Mouse (Mus musculus): ENCODE data around the gene Rpl12. TPM values are rescaled to one million over a fixed set of nuclear protein-coding genes. Genes with fewer than 3 reads are reported as not detected.

The Rpl12 gene
- polyA plus RNA-seq, 1 experiment from 2014 or later, result 295 TPM

- Histone ChIP-seq H3K4me3 (ENCODE audit: low read depth, low read length) (peak overlapping the region; percentile 76), H3K4me1 (replicated peaks; ENCODE audit: control insufficient read depth, insufficient read depth, low read length) (peaks cover 22% of the 10 kb centered on the region), H3K27ac (ENCODE audit: low read depth, low read length) (peak overlapping the region; percentile 26; the same call in 1 of the 2 replicates), H3K4me2 (peak overlapping the region; percentile 100), H3K36me3 (ENCODE audit: control insufficient read depth, insufficient read depth, low read length) (no peaks in the 10 kb centered on the region), H3K9ac (ENCODE audit: low read depth, low read length) (peak overlapping the region; percentile 78), H3K9me3 (ENCODE audit: control insufficient read depth, low read length) (no peaks in the 10 kb centered on the region), H3K27me3 (replicated peaks; ENCODE audit: control insufficient read depth, insufficient read depth, low read length) (no peaks in the 10 kb centered on the region)
- under 1% methylated on average over 23 of the region's 23 CpGs for WGBS
- ATAC-seq (replicated peaks; ENCODE audit: low FRiP score), result peak; percentile 51
- peak; percentile 54 for DNase-seq (ENCODE audit: low spot score)
Measured at GRCm38 (mm10) chr2:32981281-32981680, 19.9 kb downstream of the Rpl12 start.

GRCm38 (mm10) chr2:32981725-32982271 is 20.4 kb downstream of the Rpl12 start, which contains the start of gene Slc2a8:
TSS of gene Slc2a8 (minus strand) at chr2:32982083.
- DNase-seq (ENCODE audit: low spot score) (peak; percentile 88), ATAC-seq (replicated peaks; ENCODE audit: low FRiP score) (peak; percentile 98)
- Histone ChIP-seq H3K9me3 (ENCODE audit: control insufficient read depth, low read length) (no peaks in the 10 kb centered on the region), H3K9ac (ENCODE audit: low read depth, low read length) (peak within 1 kb of the TSS; percentile 78), H3K27ac (ENCODE audit: low read depth, low read length) (peak within 1 kb of the TSS; percentile 26; the same call in 1 of the 2 replicates), H3K4me3 (ENCODE audit: low read depth, low read length) (peak within 1 kb of the TSS; percentile 76), H3K27me3 (replicated peaks; ENCODE audit: control insufficient read depth, insufficient read depth, low read length) (no peaks in the 10 kb centered on the region), H3K4me1 (replicated peaks; ENCODE audit: control insufficient read depth, insufficient read depth, low read length) (peaks cover 22% of the 10 kb centered on the region), H3K4me2 (peak within 1 kb of the TSS; percentile 100), H3K36me3 (ENCODE audit: control insufficient read depth, insufficient read depth, low read length) (no peaks in the 10 kb centered on the region)
- WGBS, result under 1% methylated on average over 50 of the region's 50 CpGs

GRCm38 (mm10) chr2:32982700-32983099 is 21.3 kb downstream of the Rpl12 start:
- Histone ChIP-seq H3K27ac (ENCODE audit: low read depth, low read length) (no peak overlapping the region), H3K36me3 (ENCODE audit: control insufficient read depth, insufficient read depth, low read length) (no peaks in the 10 kb centered on the region), H3K4me1 (replicated peaks; ENCODE audit: control insufficient read depth, insufficient read depth, low read length) (peaks cover 22% of the 10 kb centered on the region)

DNA sequence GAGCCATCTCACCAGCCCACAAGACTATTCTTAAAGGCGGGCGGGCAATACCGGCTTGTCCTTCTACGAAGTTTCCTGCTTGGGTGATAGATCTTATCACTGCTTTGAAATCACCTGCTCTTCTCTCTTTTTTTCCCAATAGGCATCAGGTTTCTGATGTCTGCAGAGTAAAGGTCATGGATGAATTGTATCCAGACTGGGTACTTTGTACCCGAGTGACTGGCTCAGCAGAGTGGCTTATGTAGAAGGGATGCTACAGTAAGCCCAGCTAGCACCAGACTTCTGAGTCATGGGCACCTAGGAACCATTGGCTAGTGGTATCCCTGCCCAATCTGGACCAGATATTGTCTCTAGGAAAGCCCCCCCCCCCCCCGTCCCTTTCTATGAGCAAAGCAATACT is 22.3 kb downstream of the Rpl12 start:
- no peak for DNase-seq (ENCODE audit: low spot score)
- Histone ChIP-seq H3K4me2 (no peak overlapping the region), H3K36me3 (ENCODE audit: control insufficient read depth, insufficient read depth, low read length) (no peaks in the 10 kb centered on the region), H3K9ac (ENCODE audit: low read depth, low read length) (no peak overlapping the region), H3K4me1 (replicated peaks; ENCODE audit: control insufficient read depth, insufficient read depth, low read length) (peaks cover 14% of the 10 kb centered on the region), H3K9me3 (ENCODE audit: control insufficient read depth, low read length) (no peaks in the 10 kb centered on the region), H3K27me3 (replicated peaks; ENCODE audit: control insufficient read depth, insufficient read depth, low read length) (no peaks in the 10 kb centered on the region), H3K27ac (ENCODE audit: low read depth, low read length) (no peak overlapping the region), H3K4me3 (ENCODE audit: low read depth, low read length) (no peak overlapping the region)
- 49% methylated on average over 6 of the region's 6 CpGs for WGBS
- ATAC-seq (replicated peaks; ENCODE audit: low FRiP score), result no peak

More at GRCm38 (mm10) chr2:32982700-32983099, 21.3 kb downstream of the Rpl12 start:
- no peak for ATAC-seq (replicated peaks; ENCODE audit: low FRiP score)
- peak overlapping the region; percentile 76 for H3K4me3 ChIP-seq (ENCODE audit: low read depth, low read length)
- H3K27me3 ChIP-seq (replicated peaks; ENCODE audit: control insufficient read depth, insufficient read depth, low read length), result no peaks in the 10 kb centered on the region
- no peaks in the 10 kb centered on the region for H3K9me3 ChIP-seq (ENCODE audit: control insufficient read depth, low read length)
- WGBS, result 9% methylated on average over 4 of the region's 4 CpGs
- peak overlapping the region; percentile 100 for H3K4me2 ChIP-seq
- peak overlapping the region; percentile 10; the same call in 1 of the 2 replicates for H3K9ac ChIP-seq (ENCODE audit: low read depth, low read length)
- no peak for DNase-seq (ENCODE audit: low spot score)

- Histone ChIP-seq H3K27ac (ENCODE audit: low read depth, low read length) (no peak overlapping the region), H3K9me3 (ENCODE audit: control insufficient read depth, low read length) (no peaks in the 10 kb centered on the region), H3K36me3 (ENCODE audit: control insufficient read depth, insufficient read depth, low read length) (no peaks in the 10 kb centered on the region), H3K4me3 (ENCODE audit: low read depth, low read length) (no peak overlapping the region), H3K9ac (ENCODE audit: low read depth, low read length) (no peak overlapping the region), H3K4me1 (replicated peaks; ENCODE audit: control insufficient read depth, insufficient read depth, low read length) (peaks cover 4% of the 10 kb centered on the region), H3K27me3 (replicated peaks; ENCODE audit: control insufficient read depth, insufficient read depth, low read length) (no peaks in the 10 kb centered on the region), H3K4me2 (no peak overlapping the region)
- ATAC-seq (replicated peaks; ENCODE audit: low FRiP score) (no peak), DNase-seq (ENCODE audit: low spot score) (no peak)
- WGBS, result 71% methylated on average over 8 of the region's 8 CpGs
Measured at GRCm38 (mm10) chr2:32985844-32986243, 24.5 kb downstream of the Rpl12 start.

- H3K4me3 ChIP-seq (ENCODE audit: low read depth, low read length), result no peak overlapping the region
- no peaks in the 10 kb centered on the region for H3K27me3 ChIP-seq (replicated peaks; ENCODE audit: control insufficient read depth, insufficient read depth, low read length)
- WGBS, result 80% methylated on average over 3 of the region's 3 CpGs
- DNase-seq (ENCODE audit: low spot score), result no peak
- no peak overlapping the region for H3K27ac ChIP-seq (ENCODE audit: low read depth, low read length)
- H3K36me3 ChIP-seq (ENCODE audit: control insufficient read depth, insufficient read depth, low read length), result no peaks in the 10 kb centered on the region
- H3K9me3 ChIP-seq (ENCODE audit: control insufficient read depth, low read length), result no peaks in the 10 kb centered on the region
- no peak for ATAC-seq (replicated peaks; ENCODE audit: low FRiP score)
- no peak overlapping the region for H3K9ac ChIP-seq (ENCODE audit: low read depth, low read length)
- H3K4me1 ChIP-seq (replicated peaks; ENCODE audit: control insufficient read depth, insufficient read depth, low read length), result no peaks in the 10 kb centered on the region
- no peak overlapping the region for H3K4me2 ChIP-seq
Measured at GRCm38 (mm10) chr2:32989376-32989775, 28.0 kb downstream of the Rpl12 start.

DNA sequence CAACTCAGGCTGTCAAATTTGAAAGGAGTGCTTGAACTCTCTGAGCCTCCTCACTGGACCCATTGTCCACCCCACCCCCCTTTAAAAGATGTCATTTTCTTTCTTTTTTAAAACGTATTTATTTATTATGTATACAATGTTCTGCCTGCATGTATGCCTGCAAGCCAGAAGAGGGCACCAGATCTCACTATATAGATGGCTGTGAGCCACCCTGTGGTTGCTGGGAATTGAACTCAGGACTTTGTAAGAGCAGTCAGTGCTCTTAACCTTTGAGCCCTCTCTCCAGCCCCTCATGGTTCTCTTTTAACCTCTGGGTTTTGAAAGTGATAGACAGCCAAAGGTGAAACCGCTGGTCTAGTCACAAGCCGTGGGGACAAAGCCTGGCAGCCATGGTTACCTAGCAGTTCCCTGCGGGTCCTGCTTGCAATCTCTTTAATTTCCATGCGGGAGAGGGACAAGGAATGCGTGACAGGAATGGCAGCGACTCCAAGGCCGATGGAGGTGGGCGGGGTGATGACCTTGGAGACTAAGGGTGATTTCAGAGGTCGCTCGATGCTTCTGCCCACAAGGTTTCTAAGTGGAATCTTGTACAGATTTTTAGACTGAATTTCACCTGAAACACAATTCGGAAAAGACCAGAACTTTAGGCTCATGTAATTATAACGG is 28.9 kb downstream of the Rpl12 start:
- no peak overlapping the region for H3K4me2 ChIP-seq
- no peak overlapping the region for H3K4me3 ChIP-seq (ENCODE audit: low read depth, low read length)
- no peaks in the 10 kb centered on the region for H3K27me3 ChIP-seq (replicated peaks; ENCODE audit: control insufficient read depth, insufficient read depth, low read length)
- H3K27ac ChIP-seq (ENCODE audit: low read depth, low read length), result no peak overlapping the region
- no peaks in the 10 kb centered on the region for H3K36me3 ChIP-seq (ENCODE audit: control insufficient read depth, insufficient read depth, low read length)
- no peak overlapping the region for H3K9ac ChIP-seq (ENCODE audit: low read depth, low read length)
- WGBS, result 57% methylated on average over 13 of the region's 13 CpGs
- H3K4me1 ChIP-seq (replicated peaks; ENCODE audit: control insufficient read depth, insufficient read depth, low read length), result no peaks in the 10 kb centered on the region
- DNase-seq (ENCODE audit: low spot score) (no peak), ATAC-seq (replicated peaks; ENCODE audit: low FRiP score) (no peak)
- no peaks in the 10 kb centered on the region for H3K9me3 ChIP-seq (ENCODE audit: control insufficient read depth, low read length)

DNA sequence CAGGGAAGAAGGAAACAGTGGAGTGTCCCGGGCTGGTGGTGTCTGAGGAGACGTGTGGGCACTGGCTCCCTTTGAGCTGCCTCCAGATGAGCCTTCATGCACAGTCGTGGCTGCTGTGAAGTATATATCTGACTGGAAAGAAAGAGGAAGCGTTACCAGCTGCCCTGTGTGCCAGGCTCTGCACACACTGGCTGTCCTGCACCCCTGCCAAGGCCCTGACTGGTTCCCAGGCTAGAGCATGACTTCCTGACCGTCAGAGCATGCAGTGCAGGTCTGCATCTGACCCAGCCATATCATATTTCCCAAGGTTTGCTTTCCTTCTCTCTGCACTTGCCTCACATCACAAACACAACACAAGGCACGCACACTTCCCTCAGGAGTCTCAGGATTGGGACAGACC is 30.8 kb downstream of the Rpl12 start:
- no peaks in the 10 kb centered on the region for H3K36me3 ChIP-seq (ENCODE audit: control insufficient read depth, insufficient read depth, low read length)
- no peak overlapping the region for H3K27ac ChIP-seq (ENCODE audit: low read depth, low read length)
- ATAC-seq (replicated peaks; ENCODE audit: low FRiP score), result no peak

GRCm38 (mm10) chr2:32997081-32997480 is 35.7 kb downstream of the Rpl12 start:
- no peak for ATAC-seq (replicated peaks; ENCODE audit: low FRiP score)
- H3K4me2 ChIP-seq, result no peak overlapping the region
- no peak for DNase-seq (ENCODE audit: low spot score)
- H3K4me3 ChIP-seq (ENCODE audit: low read depth, low read length), result no peak overlapping the region
- no peaks in the 10 kb centered on the region for H3K27me3 ChIP-seq (replicated peaks; ENCODE audit: control insufficient read depth, insufficient read depth, low read length)
- H3K4me1 ChIP-seq (replicated peaks; ENCODE audit: control insufficient read depth, insufficient read depth, low read length), result no peaks in the 10 kb centered on the region
- no peaks in the 10 kb centered on the region for H3K36me3 ChIP-seq (ENCODE audit: control insufficient read depth, insufficient read depth, low read length)
- H3K9me3 ChIP-seq (ENCODE audit: control insufficient read depth, low read length), result no peaks in the 10 kb centered on the region
- H3K9ac ChIP-seq (ENCODE audit: low read depth, low read length), result no peak overlapping the region
- no peak overlapping the region for H3K27ac ChIP-seq (ENCODE audit: low read depth, low read length)
- WGBS, result 70% methylated on average over 6 of the region's 6 CpGs

More for the DNA sequence above, 30.8 kb downstream of the Rpl12 start:
- no peak overlapping the region for H3K4me3 ChIP-seq (ENCODE audit: low read depth, low read length)
- no peak for DNase-seq (ENCODE audit: low spot score)
- no peaks in the 10 kb centered on the region for H3K9me3 ChIP-seq (ENCODE audit: control insufficient read depth, low read length)
- no peaks in the 10 kb centered on the region for H3K4me1 ChIP-seq (replicated peaks; ENCODE audit: control insufficient read depth, insufficient read depth, low read length)
- H3K4me2 ChIP-seq, result no peak overlapping the region
- 56% methylated on average over 6 of the region's 6 CpGs for WGBS
- H3K9ac ChIP-seq (ENCODE audit: low read depth, low read length), result no peak overlapping the region
- H3K27me3 ChIP-seq (replicated peaks; ENCODE audit: control insufficient read depth, insufficient read depth, low read length), result no peaks in the 10 kb centered on the region
